Mouse (Mus musculus) MEL (cell line): ENCODE measurements around the gene Zmiz1. TPM values are rescaled to one million over a fixed set of nuclear protein-coding genes. Genes with fewer than 3 reads are reported as not detected.

Experiments
- DNase-seq: peaks from one replicate; pipeline ENCODE4 v3.0.0; 2011; ENCODE audit warnings: low read depth, low spot score
- H3K27ac ChIP-seq: 2 replicates; pipeline ENCODE4 v1.5.1; 2012; ENCODE audit warnings: low read depth, mild to moderate bottlenecking, control low read depth, low read length, moderate library complexity; ENCODE audit not compliant: control insufficient read depth
- H3K27me3 ChIP-seq, 2 experiments: fragments of 150-350 bp in 1 of 2; sonication (generic) in 1 of 2; 2 replicates each; pipeline ENCODE4 v1.6.1; 2012; ENCODE audit warnings: low read length in 2 of 2, mild to moderate bottlenecking in 2 of 2, improper control_type of control experiment in 1 of 2, moderate library complexity in 1 of 2; ENCODE audit not compliant: insufficient read depth in 2 of 2, control insufficient read depth in 1 of 2
- H3K36me3 ChIP-seq, 2 experiments: 2 replicates each; pipeline ENCODE4 v1.6.1; 2012 to 2014; ENCODE audit warnings: low read length in 2 of 2, improper control_type of control experiment in 1 of 2, inconsistent platforms in 1 of 2, mild to moderate bottlenecking in 1 of 2; ENCODE audit not compliant: insufficient read depth in 2 of 2, control insufficient read depth in 1 of 2
- H3K4me1 ChIP-seq, 2 experiments: fragments of 150-350 bp in 1 of 2; sonication (generic) in 1 of 2; 2 replicates each; pipeline ENCODE4 v1.6.1; 2012; ENCODE audit warnings: low read length in 2 of 2, improper control_type of control experiment in 1 of 2, mild to moderate bottlenecking in 1 of 2; ENCODE audit not compliant: insufficient read depth in 2 of 2, control insufficient read depth in 1 of 2
- H3K4me3 ChIP-seq, 2 experiments: fragments of 150-350 bp in 1 of 2; sonication (generic) in 1 of 2; 2 replicates each; pipeline ENCODE4 v1.5.1; 2012; ENCODE audit warnings: low read depth in 2 of 2, low read length in 2 of 2, mild to moderate bottlenecking in 2 of 2, moderate library complexity in 2 of 2, control low read depth in 1 of 2, improper control_type of control experiment in 1 of 2; ENCODE audit not compliant: control insufficient read depth in 1 of 2, insufficient read depth in 1 of 2
- H3K79me2 ChIP-seq: 2 replicates; pipeline ENCODE4 v1.6.1; 2012; ENCODE audit warnings: mild to moderate bottlenecking, low read length, moderate library complexity; ENCODE audit not compliant: control insufficient read depth, poor library complexity, insufficient read depth
- H3K9ac ChIP-seq: 2 replicates; pipeline ENCODE4 v1.6.1; 2012; ENCODE audit warnings: low read depth, mild to moderate bottlenecking, control low read depth, low read length, moderate library complexity; ENCODE audit not compliant: control insufficient read depth, poor library complexity, severe bottlenecking
- H3K9me3 ChIP-seq: fragments of 150-350 bp; sonication (generic); replicated peaks from 2 replicates; pipeline ENCODE4 v1.6.1; 2012; ENCODE audit warnings: mild to moderate bottlenecking, low read length, improper control_type of control experiment, moderate library complexity; ENCODE audit not compliant: insufficient read depth
- BHLHE40 ChIP-seq: IDR thresholded peaks from 2 replicates; pipeline ENCODE4 v1.6.1; 2012; ENCODE audit warnings: low read depth, mild to moderate bottlenecking, inconsistent platforms, low read length, improper control_type of control experiment, borderline replicate concordance
- CHD1 ChIP-seq: IDR thresholded peaks from 2 replicates; pipeline ENCODE4 v1.6.1; 2012; ENCODE audit warnings: low read depth, mild to moderate bottlenecking, inconsistent platforms, low read length, improper control_type of control experiment
- CHD2 ChIP-seq: IDR thresholded peaks from 2 replicates; pipeline ENCODE4 v1.6.1; 2011; ENCODE audit warnings: low read length, improper control_type of control experiment
- CTCF ChIP-seq, 3 experiments: IDR thresholded peaks in 2 of 3; conservative IDR thresholded peaks in 1 of 3; 2 replicates each; pipeline ENCODE4 v1.5.1; 2011 to 2012; ENCODE audit warnings: low read length in 3 of 3, low read depth in 2 of 3, mild to moderate bottlenecking in 2 of 3, improper control_type of control experiment in 1 of 3, inconsistent platforms in 1 of 3, mixed read lengths in 1 of 3, moderate library complexity in 1 of 3; ENCODE audit not compliant: control insufficient read depth in 1 of 3, insufficient read depth in 1 of 3, poor library complexity in 1 of 3, severe bottlenecking in 1 of 3
- ELF1 ChIP-seq: IDR thresholded peaks from 2 replicates; pipeline ENCODE4 v1.6.1; 2014; ENCODE audit warnings: low read depth, mild to moderate bottlenecking, inconsistent platforms, low read length, improper control_type of control experiment, moderate library complexity
- ETS1 ChIP-seq: IDR thresholded peaks from 2 replicates; pipeline ENCODE4 v1.6.1; 2012; ENCODE audit warnings: low read depth, mild to moderate bottlenecking, inconsistent platforms, low read length, improper control_type of control experiment, moderate library complexity
- GATA1 ChIP-seq: IDR thresholded peaks from 2 replicates; pipeline ENCODE4 v1.6.1; 2011; ENCODE audit warnings: low read depth, low read length, improper control_type of control experiment
- KAT2A ChIP-seq: conservative IDR thresholded peaks from 2 replicates; pipeline ENCODE4 v1.6.1; 2012; ENCODE audit warnings: low read depth, low read length, improper control_type of control experiment, inconsistent platforms
- MAFK ChIP-seq: IDR thresholded peaks from 2 replicates; pipeline ENCODE4 v1.6.1; 2011; ENCODE audit warnings: low read depth, mild to moderate bottlenecking, low read length, improper control_type of control experiment, borderline replicate concordance
- MAZ ChIP-seq: IDR thresholded peaks from 2 replicates; pipeline ENCODE4 v1.6.1; 2012; ENCODE audit warnings: low read depth, mild to moderate bottlenecking, inconsistent platforms, low read length, improper control_type of control experiment
- MYB ChIP-seq: IDR thresholded peaks from 2 replicates; pipeline ENCODE4 v1.6.1; 2011; ENCODE audit warnings: mild to moderate bottlenecking, low read depth, low read length, improper control_type of control experiment
- MYC ChIP-seq: IDR thresholded peaks from 2 replicates; pipeline ENCODE4 v1.6.1; 2011; ENCODE audit warnings: low read depth, mild to moderate bottlenecking, low read length, improper control_type of control experiment, moderate library complexity
- POLR2A ChIP-seq, 2 experiments: IDR thresholded peaks; 2 replicates each; pipeline ENCODE4 v1.6.1; 2011 to 2012; ENCODE audit warnings: low read length in 2 of 2, mild to moderate bottlenecking in 2 of 2, control low read depth in 1 of 2, improper control_type of control experiment in 1 of 2, low read depth in 1 of 2, moderate library complexity in 1 of 2; ENCODE audit not compliant: control insufficient read depth in 1 of 2, insufficient read depth in 1 of 2, poor library complexity in 1 of 2
- POLR2AphosphoS5 ChIP-seq: IDR thresholded peaks from 2 replicates; pipeline ENCODE4 v1.6.1; 2012; ENCODE audit warnings: low read depth, borderline replicate concordance, mild to moderate bottlenecking, inconsistent platforms, low read length, moderate library complexity, mixed read lengths
- SIN3A ChIP-seq: IDR thresholded peaks from 2 replicates; pipeline ENCODE4 v1.6.1; 2012; ENCODE audit warnings: low read length, improper control_type of control experiment, inconsistent platforms
- TBP ChIP-seq: IDR thresholded peaks from 2 replicates; pipeline ENCODE4 v1.8.0; 2011; ENCODE audit warnings: low read depth, low read length, improper control_type of control experiment
- UBTF ChIP-seq: IDR thresholded peaks from 2 replicates; pipeline ENCODE4 v1.6.1; 2012; ENCODE audit warnings: low read depth, mild to moderate bottlenecking, inconsistent platforms, low read length, improper control_type of control experiment, moderate library complexity, borderline replicate concordance; ENCODE audit not compliant: insufficient read depth
- USF2 ChIP-seq, 2 experiments: IDR thresholded peaks; 2 replicates each; pipeline ENCODE4 v1.6.1; 2011 to 2012; ENCODE audit warnings: improper control_type of control experiment in 2 of 2, low read length in 2 of 2, borderline replicate concordance in 1 of 2, inconsistent platforms in 1 of 2, low read depth in 1 of 2, mild to moderate bottlenecking in 1 of 2; ENCODE audit not compliant: insufficient read depth in 1 of 2
- ZKSCAN1 ChIP-seq: IDR thresholded peaks from 2 replicates; pipeline ENCODE4 v1.6.1; 2012; ENCODE audit warnings: low read depth, mild to moderate bottlenecking, inconsistent platforms, low read length, improper control_type of control experiment, moderate library complexity
- ZMIZ1 ChIP-seq: IDR thresholded peaks from 2 replicates; pipeline ENCODE4 v1.6.1; 2012; ENCODE audit warnings: low read depth, mild to moderate bottlenecking, inconsistent platforms, low read length, improper control_type of control experiment, moderate library complexity
- polyA plus RNA-seq, 2 experiments: library from polyadenylated mRNA; stranded (reverse) in 1 of 2; unstranded in 1 of 2; fragments of >175 nt in 1 of 2; fragments of >200 nt in 1 of 2; gene quantifications; 2 replicates each; pipeline versions ENCODE4 v1.2.1 to v1.2.4; 2012; ENCODE audit warnings: low replicate concordance in 2 of 2, low read depth in 1 of 2; ENCODE audit not compliant: insufficient read length in 2 of 2, insufficient read depth in 1 of 2, missing spikeins in 1 of 2
- total RNA-seq: library from RNA; depleted of rRNA; stranded (reverse); fragments of 300-350 nt; gene quantifications from 2 replicates; pipeline ENCODE4 v1.2.3, GENCODE M21; 2012

Zmiz1 gene
- total and polyA plus RNA-seq, 3 experiments: 2.7 to 19.9 TPM; not detected in 1

DNA sequence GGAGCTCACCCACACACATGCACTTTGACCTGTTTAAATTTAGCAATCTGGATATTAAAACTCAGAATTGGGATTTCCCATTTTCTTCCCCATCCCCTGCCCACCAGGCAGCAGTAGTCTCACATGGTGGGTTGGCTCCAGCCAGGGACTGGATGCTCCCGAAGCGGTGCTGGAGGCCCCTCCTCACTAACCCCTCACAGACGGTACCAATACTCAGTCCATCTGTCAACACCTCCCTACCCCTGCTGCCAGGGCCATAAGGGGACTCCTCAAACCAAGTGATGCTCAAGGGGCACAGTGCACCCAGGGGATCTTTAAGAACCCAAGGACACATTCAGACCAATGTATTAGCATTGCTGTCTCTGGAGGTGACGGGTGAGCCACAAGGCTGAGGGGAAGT lies 251.7 kb downstream of the Zmiz1 start:
- Histone ChIP-seq H3K4me3 (no peak overlapping the region), H3K27me3 (no peaks in the 10 kb centered on the region), H3K9ac (no peak overlapping the region), H3K9me3 (no peaks in the 10 kb centered on the region), H3K36me3 (no peaks in the 10 kb centered on the region; a peak in 1 of 4 replicates), H3K27ac (no peak overlapping the region), H3K4me1 (0 out of 4 replicates have a peak, but pooled peaks cover 0 to 6% of the 10 kb centered on the region in 2 experiments), H3K79me2 (no peaks in the 10 kb centered on the region)
- no peak for TF ChIP-seq ETS1
- TF ChIP-seq UBTF: no peak
- no peak for TF ChIP-seq SIN3A
- no peak for TF ChIP-seq CHD1
- no peak for TF ChIP-seq ELF1
- TF ChIP-seq CHD2: no peak
- TF ChIP-seq TBP: no peak
- no peak for TF ChIP-seq MYC
- TF ChIP-seq ZKSCAN1: no peak
- no peak for DNase-seq

DNA sequence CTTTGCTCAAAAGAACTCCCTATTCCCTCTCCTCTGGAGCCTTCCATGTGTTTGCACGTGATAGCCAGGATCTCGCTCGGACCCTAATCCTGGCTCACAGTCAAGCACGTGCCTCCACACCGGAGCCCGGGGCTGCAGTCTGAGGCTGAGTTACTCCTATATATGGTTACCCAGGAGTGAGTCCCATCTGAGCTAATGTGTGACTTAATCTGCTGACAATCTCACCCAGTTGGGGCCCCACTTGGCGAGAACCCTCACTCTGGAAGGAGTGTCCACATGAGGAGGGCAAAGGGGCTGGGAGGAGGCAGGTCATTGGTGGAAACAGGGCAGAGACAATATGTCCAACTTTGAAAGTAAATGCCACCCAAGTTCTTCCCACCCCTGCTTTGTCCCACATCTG lies 252.2 kb downstream of the Zmiz1 start:
- H3K27me3 ChIP-seq: no peaks in the 10 kb centered on the region
- no peak overlapping the region for H3K4me3 ChIP-seq
- no peak for DNase-seq
- H3K79me2 ChIP-seq: no peaks in the 10 kb centered on the region
- 0 out of 4 replicates have a peak, but pooled peaks cover 0 to 6% of the 10 kb centered on the region in 2 experiments for H3K4me1 ChIP-seq
- H3K27ac ChIP-seq: no peak overlapping the region
- no peaks in the 10 kb centered on the region; a peak in 1 of 4 replicates for H3K36me3 ChIP-seq
- no peak for TF ChIP-seq MYC
- TF ChIP-seq ZMIZ1: no peak
- TF ChIP-seq MAZ: no peak
- TF ChIP-seq CHD2: no peak
- no peak for TF ChIP-seq ETS1
- no peak for TF ChIP-seq CTCF (IDR thresholded peaks at IDR 0.05 in 2 of 3, conservative IDR thresholded peaks at IDR 0.05 in 1 of 3; ENCODE audit: control insufficient read depth in 1 of 3, insufficient read depth in 1 of 3, low read depth in 2 of 3, low read length in 3 of 3, poor library complexity in 1 of 3, severe bottlenecking in 1 of 3)
- TF ChIP-seq SIN3A: no peak
- TF ChIP-seq TBP: no peak
- TF ChIP-seq USF2 (IDR thresholded peaks at IDR 0.05; ENCODE audit: borderline replicate concordance in 1 of 2, insufficient read depth in 1 of 2, low read depth in 1 of 2, low read length in 2 of 2): no peak
- no peaks in the 10 kb centered on the region for H3K9me3 ChIP-seq
- no peak overlapping the region for H3K9ac ChIP-seq

DNA sequence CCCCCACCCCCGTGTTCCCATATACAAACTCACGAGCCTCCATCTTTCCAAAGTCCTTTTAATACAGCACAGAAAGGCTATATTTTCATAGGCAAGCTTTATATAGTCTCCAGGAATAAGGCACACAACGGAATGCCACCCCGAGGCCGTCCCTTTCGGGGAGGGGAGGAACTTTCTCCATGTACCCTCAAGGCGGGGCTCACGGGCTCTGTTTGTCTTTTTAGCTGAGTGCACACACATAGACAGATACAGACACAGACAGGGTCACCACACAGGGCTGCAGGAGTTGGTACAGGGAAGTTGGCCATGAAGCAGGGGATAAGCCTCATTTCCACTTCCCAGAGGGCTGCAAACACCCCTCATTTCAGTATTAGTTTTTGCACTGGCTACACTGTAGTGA lies 252.6 kb downstream of the Zmiz1 start:
- Histone ChIP-seq H3K79me2 (no peaks in the 10 kb centered on the region), H3K9me3 (no peaks in the 10 kb centered on the region), H3K27me3 (no peaks in the 10 kb centered on the region), H3K4me1 (0 out of 4 replicates have a peak, but pooled peaks cover 0 to 6% of the 10 kb centered on the region in 2 experiments), H3K4me3 (no peak overlapping the region), H3K27ac (no peak overlapping the region), H3K36me3 (no peaks in the 10 kb centered on the region; a peak in 1 of 4 replicates), H3K9ac (no peak overlapping the region)
- DNase-seq: no peak
- TF ChIP-seq CTCF (IDR thresholded peaks at IDR 0.05 in 2 of 3, conservative IDR thresholded peaks at IDR 0.05 in 1 of 3; ENCODE audit: control insufficient read depth in 1 of 3, insufficient read depth in 1 of 3, low read depth in 2 of 3, low read length in 3 of 3, poor library complexity in 1 of 3, severe bottlenecking in 1 of 3) (no peak), CHD1 (no peak), POLR2AphosphoS5 (no peak), MYB (no peak), KAT2A (no peak), BHLHE40 (no peak), POLR2A (IDR thresholded peaks at IDR 0.05; ENCODE audit: control insufficient read depth in 1 of 2, insufficient read depth in 1 of 2, low read depth in 1 of 2, low read length in 2 of 2, poor library complexity in 1 of 2) (no peak), GATA1 (no peak), MAFK (no peak), TBP (no peak)
